Mouse (Mus musculus): ENCODE data around the gene Runx2. TPM values are rescaled to one million over a fixed set of nuclear protein-coding genes. Genes with fewer than 3 reads are reported as not detected.

Gene Runx2
- 48.1 and 52.6 TPM in 2 replicates for total RNA-seq (2015)
- 15.6 and 20.8 TPM in 2 replicates for total RNA-seq (2017)

DNA sequence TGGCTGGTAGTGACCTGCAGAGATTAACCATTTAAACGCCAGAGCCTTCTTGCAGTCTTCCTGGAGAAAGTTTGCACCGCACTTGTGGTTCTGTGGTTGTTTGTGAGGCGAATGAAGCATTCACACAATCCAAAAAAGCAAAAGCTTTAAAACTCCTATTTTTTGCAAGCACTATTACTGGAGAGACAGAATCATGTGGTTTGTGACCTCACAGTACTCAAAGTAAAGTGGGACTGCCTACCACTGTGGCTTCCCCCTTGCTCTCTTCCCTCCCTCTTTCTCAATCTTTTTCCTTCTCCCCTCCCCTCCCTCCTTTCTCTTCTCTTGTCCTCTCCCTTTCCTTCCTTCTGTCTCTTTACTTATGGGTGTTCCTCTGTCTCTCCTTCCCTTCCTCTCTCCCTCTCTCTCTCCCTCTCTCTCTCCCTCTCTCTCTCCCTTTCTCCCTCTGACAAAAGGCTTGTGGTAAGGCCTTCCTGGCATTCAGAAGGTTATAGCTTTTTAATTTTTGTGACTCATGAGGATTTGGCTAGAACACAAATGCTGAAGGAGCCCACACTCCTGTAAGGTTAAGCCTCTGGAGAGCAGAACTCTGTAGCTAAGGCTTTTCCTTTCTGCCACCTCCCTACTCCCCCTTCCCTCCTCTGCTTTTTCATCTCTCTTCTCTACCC lies at the start of gene Runx2:
Gene Runx2 (minus strand): TSS at position 290 of the 668 bp plus-strand sequence.
- 0 out of 2 replicates have a peak, but pooled peaks have one; percentile 18 for ATAC-seq (ENCODE audit: poor library complexity, severe bottlenecking)

DNA sequence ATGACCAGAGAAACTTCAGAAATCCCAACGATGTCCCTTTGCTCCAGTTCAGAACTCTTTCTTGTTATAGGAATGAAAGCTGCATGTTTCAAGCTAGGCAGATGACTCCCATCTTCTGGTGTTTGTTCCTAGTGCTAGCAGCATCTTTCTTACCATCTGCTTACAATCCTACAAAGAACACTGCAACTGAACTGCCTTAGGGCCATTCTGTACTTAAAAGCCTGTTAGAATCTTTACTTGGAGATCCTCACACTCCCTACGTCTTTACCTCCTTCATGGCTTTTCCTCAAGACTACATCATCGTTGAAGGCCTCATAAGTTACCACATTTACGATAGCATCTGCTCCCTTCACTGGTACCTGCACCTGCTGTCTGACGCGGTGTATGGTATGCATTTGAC lies 48.6 kb upstream of the Runx2 start:
- no peak for ATAC-seq (ENCODE audit: poor library complexity, severe bottlenecking)

DNA sequence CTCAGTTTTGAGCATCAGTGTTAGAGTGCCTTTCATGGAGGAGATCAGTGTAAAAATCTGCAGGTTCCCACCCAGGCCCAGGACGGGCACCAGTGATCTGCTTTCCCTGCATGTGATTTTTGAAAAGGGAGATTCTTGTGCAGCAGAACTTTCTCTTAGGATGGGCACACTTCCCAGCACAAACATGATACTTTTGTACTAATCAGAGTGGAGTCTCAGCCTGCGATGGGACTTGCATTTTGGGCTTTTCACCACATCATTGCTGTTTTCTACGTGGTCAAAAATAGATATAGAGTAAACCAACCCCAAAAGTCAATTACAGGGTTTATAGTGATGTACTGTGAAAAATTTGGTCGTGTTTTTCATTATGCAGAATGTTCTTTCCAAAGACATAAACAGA lies 27.6 kb upstream of the Runx2 start:
- no peak for ATAC-seq (ENCODE audit: poor library complexity, severe bottlenecking)

DNA sequence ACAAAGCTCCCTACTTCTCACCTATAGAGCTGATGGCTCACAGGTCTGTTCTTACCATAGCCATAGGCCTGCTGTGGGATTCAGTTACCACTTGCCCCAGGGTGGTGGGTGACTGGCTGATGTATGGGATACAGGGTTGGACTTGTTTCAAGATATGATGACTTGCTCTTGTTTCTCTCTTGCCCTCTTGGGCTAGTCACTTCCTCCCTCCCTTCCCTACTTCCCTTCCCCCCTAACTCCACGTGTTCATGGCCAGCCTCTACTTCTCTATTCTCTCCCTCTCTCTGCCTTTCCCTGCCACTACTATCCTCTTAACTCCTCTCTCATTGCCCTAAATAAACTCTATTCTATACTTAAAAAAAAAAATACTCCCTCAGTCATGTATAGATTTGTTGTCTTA lies 16.6 kb upstream of the Runx2 start:
- peak; percentile 72 for ATAC-seq (ENCODE audit: poor library complexity, severe bottlenecking)

DNA sequence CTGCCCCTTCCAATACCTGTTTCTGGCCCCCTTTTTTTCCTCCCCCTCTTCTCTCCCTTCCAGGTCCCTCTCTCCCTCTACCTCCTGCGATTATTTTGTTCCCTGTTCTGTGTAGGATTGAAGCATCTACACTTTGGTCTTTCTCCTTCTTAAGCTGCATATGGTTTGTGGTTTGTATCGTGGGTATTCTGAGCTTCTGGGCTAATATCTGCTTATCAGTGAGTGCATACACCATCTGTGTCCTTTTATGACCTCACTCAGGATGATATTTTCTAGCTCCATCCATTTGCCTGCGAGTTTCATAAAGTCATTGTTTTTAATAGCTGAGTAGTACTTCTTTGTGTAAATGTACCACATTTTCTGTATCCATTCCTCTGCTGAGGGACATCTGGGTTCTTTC lies 15.0 kb upstream of the Runx2 start:
- ATAC-seq (ENCODE audit: poor library complexity, severe bottlenecking): no peak

DNA sequence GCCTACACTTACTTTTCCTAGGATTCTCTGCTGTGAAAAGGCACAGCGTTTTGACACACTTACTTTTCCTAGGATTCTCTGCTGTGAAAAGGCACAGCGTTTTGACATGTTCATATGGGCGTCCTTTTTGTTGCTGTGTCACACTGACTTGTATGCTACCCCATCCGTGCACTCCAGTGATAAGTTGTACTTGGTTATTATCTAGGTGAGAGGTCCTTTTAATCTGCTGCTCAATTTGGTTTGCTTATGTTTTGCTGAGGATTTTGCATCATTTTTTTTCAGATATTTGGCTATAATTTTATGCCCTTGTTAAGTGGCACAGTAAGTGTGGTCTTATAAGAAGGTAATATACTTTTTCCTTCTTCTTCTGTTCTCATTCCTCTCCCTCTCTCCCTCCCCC lies 13.4 kb upstream of the Runx2 start:
- no peak for ATAC-seq (ENCODE audit: poor library complexity, severe bottlenecking)

DNA sequence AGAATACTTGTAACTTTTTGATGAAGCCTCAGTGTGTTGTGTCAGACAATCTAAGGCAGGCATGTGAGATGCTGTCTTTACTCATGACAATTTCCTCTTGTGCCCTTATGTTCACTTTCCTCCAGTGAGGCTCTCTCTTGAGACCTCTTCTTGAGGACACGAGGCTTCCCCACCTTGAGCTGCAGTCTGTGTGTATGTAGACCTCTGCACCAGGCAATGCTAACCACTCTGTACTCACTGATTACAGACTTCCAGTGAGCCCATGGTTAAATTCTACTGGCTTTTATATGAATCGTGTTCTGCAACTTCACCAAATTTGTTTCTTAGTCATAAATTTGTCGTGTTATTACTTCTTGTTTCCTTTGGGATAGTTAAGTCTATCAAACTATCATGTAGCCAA lies 12.5 kb upstream of the Runx2 start:
- no peak for ATAC-seq (ENCODE audit: poor library complexity, severe bottlenecking)

DNA sequence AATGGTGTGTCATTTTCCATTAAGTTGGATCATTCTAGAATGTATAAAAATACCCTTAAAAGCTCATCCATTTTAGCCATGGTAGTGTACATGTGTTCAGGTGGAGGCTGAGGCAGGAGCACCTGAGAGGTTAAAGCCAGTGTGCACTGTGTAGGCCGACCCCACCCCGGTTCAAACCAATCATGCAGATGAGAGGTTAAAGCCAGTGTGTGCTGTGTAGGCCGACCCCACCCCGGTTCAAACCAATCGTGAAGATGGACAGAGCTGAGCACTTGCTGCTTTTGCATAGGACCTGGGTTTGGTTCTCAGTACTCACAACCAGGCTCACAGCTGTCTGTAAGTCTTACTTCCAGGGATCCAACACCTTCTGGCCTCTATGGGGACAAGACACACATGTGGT lies 7.3 kb upstream of the Runx2 start:
- no peak for ATAC-seq (ENCODE audit: poor library complexity, severe bottlenecking)

DNA sequence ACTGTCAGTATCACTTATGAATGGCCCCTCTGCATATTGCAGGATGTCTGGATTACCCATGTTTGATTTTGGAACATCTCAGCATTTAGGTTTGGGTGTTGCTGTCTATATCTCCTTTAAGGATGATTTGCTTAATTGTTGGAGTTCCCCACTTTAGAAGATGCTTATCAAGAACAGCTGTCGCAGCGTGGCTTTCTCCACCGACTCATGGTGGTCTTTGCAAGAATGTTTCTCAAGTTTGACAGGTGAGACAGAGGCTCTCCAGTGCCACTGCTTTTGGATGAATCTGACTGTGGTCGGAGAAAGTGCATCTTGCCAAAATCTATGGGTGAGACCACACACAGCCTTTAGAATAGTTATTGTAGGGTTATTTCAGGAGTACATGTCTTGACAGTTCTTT lies 5.2 kb upstream of the Runx2 start:
- ATAC-seq (ENCODE audit: poor library complexity, severe bottlenecking): no peak

DNA sequence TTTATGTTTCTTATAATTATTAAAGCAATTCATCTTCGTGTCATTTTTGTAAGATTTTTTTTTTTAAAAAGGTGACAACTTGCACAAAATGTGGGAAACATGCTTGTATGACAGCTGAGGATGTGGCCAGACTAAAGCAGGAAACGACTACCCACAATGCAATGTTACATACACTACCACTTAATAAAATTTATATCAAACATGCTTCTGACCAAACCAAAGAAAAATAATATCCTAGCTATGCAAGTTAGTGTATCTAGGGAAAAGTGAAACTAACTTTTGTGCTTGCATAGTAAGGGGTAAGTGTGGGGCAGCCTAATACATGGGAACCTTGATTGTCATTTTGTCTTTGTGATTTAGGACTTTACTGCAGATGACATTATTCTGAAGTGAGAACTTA lies 4.2 kb upstream of the Runx2 start:
- ATAC-seq (ENCODE audit: poor library complexity, severe bottlenecking): no peak

DNA sequence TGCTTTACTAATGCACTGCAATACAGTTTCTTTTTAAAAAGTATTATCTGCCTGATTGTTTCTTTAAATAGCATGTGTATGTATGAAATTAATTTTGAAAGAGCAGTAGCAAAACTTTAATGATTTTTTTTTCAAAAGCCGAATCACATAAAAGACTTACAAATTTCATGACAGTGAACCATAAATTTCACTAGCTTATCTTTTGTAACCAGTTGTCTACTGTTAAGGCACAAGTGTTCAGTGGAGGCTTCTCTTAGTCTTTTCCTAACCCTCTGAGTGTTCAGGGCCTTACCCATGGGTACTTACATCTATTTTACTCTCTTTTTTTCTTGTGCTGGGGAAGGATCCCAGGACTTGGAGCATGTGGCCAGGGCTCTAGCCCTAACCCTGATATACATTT lies 7.6 kb downstream of the Runx2 start:
- ATAC-seq (ENCODE audit: poor library complexity, severe bottlenecking): no peak

DNA sequence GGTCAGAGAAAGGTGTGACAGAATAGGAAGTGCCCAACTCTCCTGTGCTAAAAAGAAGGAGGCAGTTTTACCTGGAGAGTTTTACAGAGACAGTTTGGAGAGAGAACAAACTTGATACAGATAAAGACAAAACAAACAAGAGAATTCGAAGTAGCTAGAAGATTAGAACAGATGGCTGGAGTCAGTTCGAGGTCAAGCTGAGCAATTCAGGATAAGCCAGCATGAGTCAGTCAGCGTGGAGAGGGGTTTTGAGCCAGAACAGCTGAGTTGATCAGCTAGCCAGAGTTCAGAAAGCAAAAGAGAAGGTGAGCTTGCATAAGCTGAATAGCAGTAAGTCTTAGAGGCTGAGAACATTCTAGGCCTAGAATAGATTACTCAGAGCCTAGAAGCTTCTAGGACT lies 17.3 kb downstream of the Runx2 start:
- ATAC-seq (ENCODE audit: poor library complexity, severe bottlenecking): no peak

DNA sequence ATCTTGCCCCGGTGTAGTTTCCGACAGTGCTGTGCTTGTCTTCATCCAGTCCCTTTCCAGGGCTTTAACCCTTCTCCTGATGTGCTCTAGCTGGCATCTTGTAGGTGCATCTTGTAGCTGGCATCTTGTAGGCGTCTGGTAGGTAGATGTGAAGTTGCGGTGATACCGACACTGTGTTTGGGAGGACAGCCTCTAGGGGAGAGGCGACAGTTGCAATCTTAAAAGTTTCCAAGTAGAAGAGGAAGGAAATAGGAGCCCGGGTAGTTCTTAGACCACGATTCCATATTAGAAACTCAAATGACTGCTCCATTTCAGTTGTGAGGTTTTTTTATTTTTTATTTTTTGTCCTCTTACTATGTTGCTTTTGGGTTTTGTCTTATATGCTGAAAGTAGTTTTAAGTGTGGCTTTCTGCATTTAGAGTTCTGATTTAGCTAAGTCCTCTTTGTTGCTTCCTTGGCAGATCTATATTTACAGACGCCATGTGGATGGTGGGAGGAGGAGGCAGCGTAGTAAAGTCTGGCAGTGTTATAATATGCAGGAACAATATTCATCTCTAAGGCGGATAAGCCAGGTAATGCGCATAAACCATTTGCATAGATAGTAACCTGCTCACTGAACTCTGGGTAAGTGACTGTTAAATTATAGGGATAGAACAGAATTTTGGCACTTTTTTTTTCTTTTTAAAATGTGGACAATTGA lies 22.2 kb downstream of the Runx2 start:
- peak; percentile 57 for ATAC-seq (ENCODE audit: poor library complexity, severe bottlenecking)

DNA sequence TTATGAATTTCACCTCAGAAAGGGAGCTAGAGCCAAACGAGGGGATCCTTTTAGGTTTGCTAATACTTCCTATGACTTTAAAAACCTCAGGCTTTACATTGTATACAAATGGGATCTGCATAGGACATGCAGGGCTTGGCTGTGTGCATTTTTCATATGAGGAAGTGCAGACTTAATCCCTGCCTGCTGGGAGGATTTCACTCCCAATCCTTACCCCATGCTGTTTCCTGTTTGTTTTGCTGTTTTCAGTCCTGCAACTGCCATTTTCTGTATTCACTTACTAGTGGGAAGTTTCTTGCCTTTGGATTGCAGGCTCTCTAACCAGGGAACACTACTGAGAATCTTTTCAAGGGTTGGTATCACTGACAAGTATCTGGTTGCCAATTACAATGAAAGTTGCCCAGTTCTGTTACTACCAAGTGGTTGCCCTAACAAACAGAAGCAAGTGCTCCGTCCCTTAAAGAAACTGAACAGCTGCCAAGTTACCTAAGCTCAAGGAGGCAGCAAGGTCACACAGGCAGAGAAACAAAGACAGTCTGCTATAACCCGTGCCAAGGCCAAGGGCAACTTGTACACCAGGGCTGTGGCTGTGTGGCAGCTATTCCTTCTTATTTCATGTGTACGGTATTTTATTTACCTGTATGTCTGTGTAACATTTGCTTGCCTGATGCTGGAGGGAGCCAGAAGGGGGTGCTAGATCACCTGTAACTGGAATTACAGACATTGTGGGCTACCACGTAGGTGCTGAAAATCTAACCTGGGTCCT lies 25.4 kb downstream of the Runx2 start:
- peak; percentile 56 for ATAC-seq (ENCODE audit: poor library complexity, severe bottlenecking)

DNA sequence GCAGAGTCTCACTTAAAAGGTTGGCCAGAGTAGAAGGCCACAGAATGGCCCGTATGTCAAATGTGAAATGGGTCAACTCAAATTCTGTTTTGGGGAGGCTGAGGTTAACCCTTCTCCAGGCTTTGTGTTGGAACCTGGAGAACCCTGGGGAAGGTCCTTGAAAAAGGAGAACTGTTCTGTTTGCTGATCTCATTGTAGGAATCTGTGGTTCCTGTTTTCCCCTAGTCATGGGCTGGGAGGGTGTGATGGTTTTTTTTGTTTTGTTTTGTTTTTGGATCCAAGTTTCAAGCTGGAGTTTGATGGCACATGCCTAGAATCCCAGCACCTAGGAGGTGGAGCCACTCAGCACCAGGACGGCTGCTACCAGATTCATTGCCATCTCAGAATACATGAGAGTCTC lies 31.5 kb downstream of the Runx2 start:
- peak; percentile 97 for ATAC-seq (ENCODE audit: poor library complexity, severe bottlenecking)

DNA sequence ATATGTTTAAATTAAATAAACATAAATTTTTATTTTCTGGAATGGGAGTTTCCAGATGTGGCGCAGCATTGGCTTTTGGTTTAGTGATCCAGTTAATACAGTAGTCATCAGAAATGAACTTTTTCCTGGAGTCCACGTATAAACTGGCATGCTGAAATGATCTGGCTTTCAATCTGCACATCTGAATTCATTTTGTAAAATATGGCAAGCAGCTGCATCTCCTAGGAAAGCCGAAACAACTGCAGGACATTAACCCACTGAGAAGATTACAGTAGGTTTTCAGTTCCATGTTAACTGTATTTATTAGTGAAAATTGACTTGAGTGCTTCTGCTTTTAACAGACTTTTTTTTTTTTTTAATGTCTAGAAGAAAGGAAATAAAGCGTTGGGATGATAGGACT lies 32.2 kb downstream of the Runx2 start:
- ATAC-seq (ENCODE audit: poor library complexity, severe bottlenecking): no peak

DNA sequence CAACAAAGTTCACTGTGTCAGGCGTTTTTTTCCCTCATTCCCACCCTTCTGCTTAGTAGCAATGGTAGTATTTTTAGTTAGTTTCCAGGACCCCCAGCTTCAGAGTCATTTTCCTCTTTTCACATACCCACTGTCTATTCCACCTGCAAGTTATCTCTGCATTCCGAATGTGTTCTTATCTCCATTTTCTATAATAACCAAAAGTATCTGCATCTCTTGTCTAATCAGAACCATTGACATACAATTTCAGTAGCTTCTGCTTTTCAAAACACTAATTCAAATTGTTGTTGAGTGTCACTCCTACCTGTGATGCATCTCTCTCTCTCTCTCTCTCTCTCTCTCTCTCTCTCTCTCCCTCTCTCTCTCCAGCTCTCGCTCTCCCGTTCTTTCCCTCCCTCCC lies 34.2 kb downstream of the Runx2 start:
- ATAC-seq (ENCODE audit: poor library complexity, severe bottlenecking): no peak

DNA sequence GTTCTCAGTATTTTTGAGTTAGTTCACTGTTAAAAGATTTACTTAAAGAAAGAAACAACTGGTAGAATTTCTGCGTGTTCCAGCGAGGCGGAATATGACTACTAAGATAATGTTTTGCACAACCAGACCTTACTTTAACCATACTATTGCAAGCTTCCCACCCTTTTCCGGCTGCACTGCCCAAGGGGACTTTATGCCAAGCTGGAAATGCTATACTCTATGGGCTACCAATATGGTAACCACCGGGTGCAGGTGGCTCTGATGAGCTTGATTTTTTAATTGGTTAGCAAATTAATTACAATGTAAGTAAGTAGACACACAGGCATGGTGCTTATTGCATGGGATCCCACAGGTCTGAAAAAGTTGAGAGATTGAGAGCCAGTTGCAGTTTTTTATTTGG lies 36.5 kb downstream of the Runx2 start:
- no peak for ATAC-seq (ENCODE audit: poor library complexity, severe bottlenecking)

DNA sequence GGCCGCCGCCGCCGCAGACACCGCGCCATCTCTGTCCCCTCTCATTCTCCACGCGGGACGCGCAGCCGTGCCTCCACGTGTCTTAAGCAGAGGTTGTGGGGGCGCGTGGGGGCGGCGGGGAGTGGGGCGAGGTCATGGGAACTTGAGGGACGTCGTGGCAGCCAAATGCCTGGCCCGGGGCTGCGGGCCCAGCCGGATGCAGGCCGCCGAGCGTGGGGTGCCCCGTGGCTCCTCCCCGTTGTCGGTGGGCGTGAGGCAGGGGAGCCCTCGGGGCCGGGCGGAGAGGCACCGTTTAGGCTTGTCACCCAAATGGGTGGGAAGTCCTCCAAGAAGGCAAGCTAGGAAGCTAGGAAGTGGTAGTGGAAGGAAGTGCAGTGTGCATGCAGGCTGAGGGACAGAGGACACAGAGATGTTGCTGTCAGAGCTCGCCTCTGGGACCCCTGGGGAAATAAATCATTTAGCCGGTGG lies 37.2 kb downstream of the Runx2 start:
- peak; percentile 75 for ATAC-seq (ENCODE audit: poor library complexity, severe bottlenecking)

DNA sequence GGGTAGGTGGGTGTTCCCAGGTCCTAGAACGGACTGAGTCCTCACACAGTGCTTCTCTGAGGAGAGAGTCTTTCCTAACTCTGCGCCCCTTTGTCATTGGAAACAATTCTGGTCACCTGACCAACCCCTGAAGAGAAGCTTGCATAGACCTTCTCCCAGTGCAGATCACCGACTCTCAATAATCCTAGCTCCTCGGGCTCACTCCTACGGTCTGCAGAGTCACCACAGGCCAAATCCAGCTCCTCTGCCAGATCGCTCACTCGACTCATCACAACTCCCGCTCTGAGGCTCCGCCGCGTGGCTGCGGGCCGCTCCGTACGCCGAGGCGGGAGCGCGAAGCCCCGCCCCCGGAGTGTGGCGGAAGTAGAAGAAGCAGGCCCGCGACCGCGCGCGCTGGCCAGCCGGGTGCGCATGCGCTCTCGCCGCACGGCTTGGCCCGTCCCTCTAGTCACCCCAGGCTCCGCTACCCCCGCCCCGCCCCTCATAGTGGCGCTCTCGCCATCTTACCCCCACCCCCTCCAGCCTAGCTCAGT lies 37.8 kb downstream of the Runx2 start, which contains the start of gene Supt3:
Gene Supt3 (plus strand): TSS at position 415 of the 533 bp plus-strand sequence.
- ATAC-seq (ENCODE audit: poor library complexity, severe bottlenecking): peak; percentile 87

DNA sequence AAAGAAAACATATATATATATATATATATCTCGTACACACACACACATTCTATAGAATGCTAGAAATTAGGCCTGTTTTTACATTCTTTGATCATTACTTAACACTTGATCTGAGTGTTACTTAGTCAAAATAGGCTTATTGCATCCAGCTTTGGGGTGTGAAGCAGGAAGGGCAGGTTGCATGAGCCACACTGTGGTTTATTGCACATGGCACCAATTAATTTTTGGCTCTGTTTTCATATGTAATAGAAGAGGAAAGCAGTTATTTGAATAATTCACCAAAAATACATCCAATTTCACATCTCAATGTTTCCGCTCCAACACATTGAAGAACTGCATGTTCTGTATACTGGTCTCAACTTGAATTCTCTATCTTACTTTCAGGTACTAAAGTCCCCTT lies 42.0 kb downstream of the Runx2 start:
- ATAC-seq (ENCODE audit: poor library complexity, severe bottlenecking): no peak
